Mouse (Mus musculus): ENCODE results near the gene Ppp2r5a.

DNA sequence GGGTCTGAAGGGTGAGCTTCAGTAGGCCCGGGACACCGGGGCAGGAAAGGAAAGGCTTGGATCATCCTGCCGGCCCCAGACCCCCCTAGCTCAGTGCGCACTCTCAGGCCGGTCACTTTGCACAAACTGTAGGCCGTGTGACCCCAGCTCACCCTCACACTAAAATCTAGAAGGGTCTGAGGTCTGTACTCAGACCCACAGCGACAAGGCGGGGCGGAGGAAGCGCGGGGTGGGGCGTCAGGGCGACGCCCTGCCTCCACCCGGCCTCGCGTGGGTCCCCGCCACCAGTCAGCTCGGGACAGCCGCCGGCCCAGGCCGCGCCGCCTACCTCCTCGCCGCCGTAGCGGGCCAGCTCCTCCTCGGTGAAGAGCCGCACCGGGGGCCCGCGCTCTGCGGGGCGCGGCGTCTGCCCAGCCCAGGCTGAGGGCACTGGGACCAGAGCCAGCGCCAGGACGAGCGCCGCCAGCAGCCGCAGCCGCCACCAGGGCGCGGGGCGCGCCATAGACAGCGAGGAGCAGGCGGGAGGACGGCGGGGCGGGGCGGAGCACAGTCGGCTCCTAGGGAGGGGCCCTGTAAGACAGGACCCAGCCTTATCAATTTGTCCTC is 85.4 kb downstream of the Ppp2r5a start, which contains the start of gene Nenf:
- TF ChIP-seq POLR2A (IDR thresholded peaks at IDR 0.05; ENCODE audit: low read depth, low read length) (no peak; the same call in none of the 2 replicates), CTCF (IDR thresholded peaks at IDR 0.05; ENCODE audit: borderline replicate concordance, insufficient read depth, low read length) (no peak)
